ENCODE assay signal across 8 mouse cellular contexts in genomic region chr4:127324759-127325158, GRCm38 (mm10). TPM values are rescaled to one million over a fixed set of nuclear protein-coding genes. Genes with fewer than 3 reads are reported as not detected.
DNase-seq lines count a peak whose midpoint lies in the region; ATAC-seq lines count a peak whose summit lies in the region.

No protein-coding gene starts in this region.

- ATAC-seq in liver, embryonic 16.5 days (ENCODE audit: low read depth), result 0 out of 2 replicates have a peak, but pooled peaks have one; percentile 24
- ATAC-seq in neural tube, embryonic 14.5 days (ENCODE audit: low read depth), result peak; percentile 68; the same call in 1 of the 2 replicates

- H3K27ac ChIP-seq in embryonic facial prominence, embryonic 10.5 days (replicated peaks), result no peak overlapping the region
- H3K27ac ChIP-seq in liver, embryonic 16.5 days (ENCODE audit: low read length), result no peak overlapping the region
- no peak overlapping the region for H3K27ac ChIP-seq in neural tube, embryonic 14.5 days (ENCODE audit: low read depth, low read length)

- 9% methylated on average over 6 of the region's 6 CpGs for WGBS in embryonic facial prominence, embryonic 10.5 days
- 7% methylated on average over 6 of the region's 6 CpGs for WGBS in liver, embryonic 16.5 days (ENCODE audit: insufficient replicate concordance)
- WGBS in neural tube, embryonic 14.5 days, result 5% methylated on average over 6 of the region's 6 CpGs

- H3K9ac ChIP-seq in liver, embryonic 16.5 days (ENCODE audit: low read depth, low read length), result no peak overlapping the region
- no peak overlapping the region for H3K9ac ChIP-seq in neural tube, embryonic 14.5 days (replicated peaks; ENCODE audit: low read depth, low read length)

- no peak overlapping the region for H3K4me2 ChIP-seq in liver, embryonic 16.5 days (ENCODE audit: low read depth, low read length)
- H3K4me2 ChIP-seq in neural tube, embryonic 14.5 days (ENCODE audit: low read depth, low read length), result no peak overlapping the region

- peaks cover 43% of the 10 kb centered on the region for H3K27me3 ChIP-seq in embryonic facial prominence, embryonic 10.5 days (replicated peaks; ENCODE audit: low read depth, poor library complexity, severe bottlenecking)
- H3K27me3 ChIP-seq in liver, embryonic 16.5 days (ENCODE audit: control insufficient read depth, insufficient read depth, low read depth, low read length), result peaks cover 8% of the 10 kb centered on the region
- H3K27me3 ChIP-seq in neural tube, embryonic 14.5 days (ENCODE audit: control insufficient read depth, insufficient read depth, low read length), result 0 out of 2 replicates have a peak, but pooled peaks cover 9% of the 10 kb centered on the region

- peak; percentile 66 to 69 for DNase-seq in B cell, adult 2 months
- peak; percentile 87 for DNase-seq in adrenal gland, postnatal 10 days
- peak; percentile 88 for DNase-seq in embryonic facial prominence, embryonic 10.5 days (ENCODE audit: low spot score)
- DNase-seq in heart, postnatal 10 days, result peak; percentile 75 to 87
- peak; percentile 90 to 91 for DNase-seq in kidney, postnatal 4 days
- peak; percentile 75 for DNase-seq in thymus, postnatal 0 days (ENCODE audit: low spot score)

- H3K4me1 ChIP-seq in embryonic facial prominence, embryonic 10.5 days, result peaks cover 25% of the 10 kb centered on the region
- no peaks in the 10 kb centered on the region for H3K4me1 ChIP-seq in liver, embryonic 16.5 days (ENCODE audit: control insufficient read depth, low read depth, low read length)
- H3K4me1 ChIP-seq in neural tube, embryonic 14.5 days (ENCODE audit: control insufficient read depth, insufficient read depth, low read length), result no peaks in the 10 kb centered on the region

- no peaks in the 10 kb centered on the region for H3K9me3 ChIP-seq in embryonic facial prominence, embryonic 10.5 days
- no peaks in the 10 kb centered on the region for H3K9me3 ChIP-seq in liver, embryonic 16.5 days (replicated peaks; ENCODE audit: control insufficient read depth, low read length)
- H3K9me3 ChIP-seq in neural tube, embryonic 14.5 days (ENCODE audit: control insufficient read depth, low read length), result no peaks in the 10 kb centered on the region

- H3K36me3 ChIP-seq in embryonic facial prominence, embryonic 10.5 days (replicated peaks), result no peaks in the 10 kb centered on the region
- H3K36me3 ChIP-seq in liver, embryonic 16.5 days (ENCODE audit: control insufficient read depth, insufficient read depth), result no peaks in the 10 kb centered on the region
- no peaks in the 10 kb centered on the region for H3K36me3 ChIP-seq in neural tube, embryonic 14.5 days (ENCODE audit: control insufficient read depth, insufficient read depth, low read length)

- intact Hi-C loops in heart, postnatal 10 days (cut with DNase I), result loop anchor here (10.0 kb wide), 1 partner anchor 280 kb away; no protein-coding TSS in a partner anchor

- no peak overlapping the region for H3K4me3 ChIP-seq in embryonic facial prominence, embryonic 10.5 days
- no peak overlapping the region for H3K4me3 ChIP-seq in liver, embryonic 16.5 days (ENCODE audit: low read depth, low read length)
- H3K4me3 ChIP-seq in neural tube, embryonic 14.5 days (ENCODE audit: low read depth, low read length), result no peak overlapping the region

RNA-seq across cellular contexts. Expression of gene Gjb3, which starts 5.9 kb away (rescaled TPM):
- under 1 TPM; 0.27 to 0.42 TPM for total RNA-seq in adrenal gland, postnatal 10 days (2021)
- 8.0 and 8.2 TPM in 2 replicates for polyA plus RNA-seq in embryonic facial prominence, embryonic 10.5 days (2016; fragmentation: Nextera tagmentation; extraction: Ambion mirVana)
- total RNA-seq in heart, postnatal 10 days (2021), result under 1 TPM; 0.22 to 0.37 TPM
- 0.18 and 0.33 TPM in 2 replicates for polyA plus RNA-seq in liver, embryonic 16.5 days (2015; fragmentation: Nextera tagmentation; extraction: Ambion mirVana)
- polyA plus RNA-seq in neural tube, embryonic 14.5 days (2014; fragmentation: Nextera tagmentation; extraction: Ambion mirVana), result 0.20 TPM in 1 of 2 replicates, not detected in the other
- polyA plus RNA-seq in thymus, postnatal 0 days (2015; fragmentation: Nextera tagmentation; extraction: Ambion mirVana), result 0.42 and 0.44 TPM in 2 replicates

RNA-seq across cellular contexts. Expression of gene Gja4, which starts 10.9 kb away (rescaled TPM):
- total RNA-seq in adrenal gland, postnatal 10 days (2021), result 10 to 100 TPM; 13.3 to 15.4 TPM
- polyA plus RNA-seq in embryonic facial prominence, embryonic 10.5 days (2016; fragmentation: Nextera tagmentation; extraction: Ambion mirVana), result 10.8 and 12.5 TPM in 2 replicates
- total RNA-seq in heart, postnatal 10 days (2021), result 10 to 100 TPM; 28.2 to 30.2 TPM
- 1.8 and 2.8 TPM in 2 replicates for polyA plus RNA-seq in liver, embryonic 16.5 days (2015; fragmentation: Nextera tagmentation; extraction: Ambion mirVana)
- 19.6 and 20.9 TPM in 2 replicates for polyA plus RNA-seq in neural tube, embryonic 14.5 days (2014; fragmentation: Nextera tagmentation; extraction: Ambion mirVana)
- polyA plus RNA-seq in thymus, postnatal 0 days (2015; fragmentation: Nextera tagmentation; extraction: Ambion mirVana), result 4.9 and 6.1 TPM in 2 replicates

RNA-seq across cellular contexts. Expression of gene Gjb4, which starts 29.1 kb away (rescaled TPM):
- total RNA-seq in adrenal gland, postnatal 10 days (2021), result not detected
- not detected in 2 replicates for polyA plus RNA-seq in embryonic facial prominence, embryonic 10.5 days (2016; fragmentation: Nextera tagmentation; extraction: Ambion mirVana)
- not detected for total RNA-seq in heart, postnatal 10 days (2021)
- 0.06 TPM in 1 of 2 replicates, not detected in the other for polyA plus RNA-seq in liver, embryonic 16.5 days (2015; fragmentation: Nextera tagmentation; extraction: Ambion mirVana)
- polyA plus RNA-seq in neural tube, embryonic 14.5 days (2014; fragmentation: Nextera tagmentation; extraction: Ambion mirVana), result not detected in 2 replicates
- 0.12 TPM in 1 of 2 replicates, not detected in the other for polyA plus RNA-seq in thymus, postnatal 0 days (2015; fragmentation: Nextera tagmentation; extraction: Ambion mirVana)

RNA-seq across cellular contexts. Expression of gene Gjb5, which starts 33.2 kb away (rescaled TPM):
- under 1 TPM; 0.75 to 0.82 TPM for total RNA-seq in adrenal gland, postnatal 10 days (2021)
- polyA plus RNA-seq in embryonic facial prominence, embryonic 10.5 days (2016; fragmentation: Nextera tagmentation; extraction: Ambion mirVana), result 1.2 and 1.7 TPM in 2 replicates
- total RNA-seq in heart, postnatal 10 days (2021), result under 1 TPM; 0.53 to 0.55 TPM
- polyA plus RNA-seq in liver, embryonic 16.5 days (2015; fragmentation: Nextera tagmentation; extraction: Ambion mirVana), result 0.06 and 0.07 TPM in 2 replicates
- polyA plus RNA-seq in neural tube, embryonic 14.5 days (2014; fragmentation: Nextera tagmentation; extraction: Ambion mirVana), result 0.21 TPM in 1 of 2 replicates, not detected in the other
- polyA plus RNA-seq in thymus, postnatal 0 days (2015; fragmentation: Nextera tagmentation; extraction: Ambion mirVana), result 0.12 and 0.21 TPM in 2 replicates
